Mouse (Mus musculus) E14TG2a.4 (cell line): ENCODE data around the gene Dstn.

ENCODE experiments used
- CTCF ChIP-seq: conservative IDR thresholded peaks from 2 replicates; pipeline ENCODE4 v1.5.1; 2014; ENCODE audit warnings: low read length
- NANOG ChIP-seq: IDR thresholded peaks from 2 replicates; pipeline ENCODE4 v1.6.1; 2014; ENCODE audit warnings: borderline replicate concordance, low read length, mixed read lengths
- POU5F1 ChIP-seq: IDR thresholded peaks from 2 replicates; pipeline ENCODE4 v1.6.1; 2014; ENCODE audit warnings: low read length, borderline replicate concordance

- no peak for TF ChIP-seq CTCF
- TF ChIP-seq NANOG, result no peak
- TF ChIP-seq POU5F1, result no peak
These were observed 10.2 kb upstream of the Dstn start for GRCm38 (mm10) chr2:143904896-143905295.
